Mouse (Mus musculus) forebrain, embryonic 12.5 days (tissue): Measurements from ENCODE around the gene Tomt. TPM values are rescaled to one million over a fixed set of nuclear protein-coding genes. Genes with fewer than 3 reads are reported as not detected.

Experiments
- ATAC-seq: fragments of 200-750 bp; cut with Nextera tagmentation; 2 replicates; pipeline ENCODE4 v1.8.0; 2017; ENCODE audit warnings: moderate TSS enrichment; ENCODE audit not compliant: low FRiP score
- H3K27ac ChIP-seq: fragments of 300-500 bp; sonication (generic); 2 replicates; pipeline ENCODE4 v1.5.1; 2016; ENCODE audit warnings: mild to moderate bottlenecking
- H3K27me3 ChIP-seq: fragments of 300-500 bp; sonication (generic); 2 replicates; pipeline ENCODE4 v1.6.1; 2016; ENCODE audit warnings: mild to moderate bottlenecking
- H3K36me3 ChIP-seq: fragments of 300-500 bp; sonication (generic); replicated peaks from 2 replicates; pipeline ENCODE4 v1.6.1; 2016; ENCODE audit warnings: mild to moderate bottlenecking
- H3K4me1 ChIP-seq: fragments of 300-500 bp; sonication (generic); 2 replicates; pipeline ENCODE4 v1.6.1; 2016
- H3K4me2 ChIP-seq: fragments of 300-500 bp; sonication (generic); 2 replicates; pipeline ENCODE4 v1.6.1; 2016; ENCODE audit warnings: mild to moderate bottlenecking, moderate library complexity
- H3K4me3 ChIP-seq: fragments of 300-500 bp; sonication (generic); replicated peaks from 2 replicates; pipeline ENCODE4 v1.5.1; 2016; ENCODE audit warnings: mild to moderate bottlenecking
- H3K9ac ChIP-seq: fragments of 300-500 bp; sonication (generic); 2 replicates; pipeline ENCODE4 v1.6.1; 2016; ENCODE audit warnings: mild to moderate bottlenecking
- H3K9me3 ChIP-seq: fragments of 300-500 bp; sonication (generic); 2 replicates; pipeline ENCODE4 v1.6.1; 2016
- WGBS: fragments of 180-500 bp; shearing (Covaris S2); methylation state at CpG from one replicate; pipeline ENCODE4 v1.1.7; 2016; 5-methylcytosine and 5-hydroxymethylcytosine counted together
- polyA plus RNA-seq: library from polyadenylated mRNA; unstranded; fragments of >200 nt; fragmentation: Nextera tagmentation; extraction: Ambion mirVana; gene quantifications from 2 replicates; pipeline ENCODE4 v1.2.1, GENCODE M21; 2016

Tomt gene
- polyA plus RNA-seq, 1 experiment from 2014 or later = 0.77 TPM

- no peaks in the 10 kb centered on the region for H3K9me3 ChIP-seq
- H3K4me2 ChIP-seq = no peak overlapping the region
- H3K9ac ChIP-seq = no peak overlapping the region
- no peaks in the 10 kb centered on the region for H3K36me3 ChIP-seq
- H3K27ac ChIP-seq = peak overlapping the region; percentile 31
- H3K4me1 ChIP-seq = peaks cover 4% of the 10 kb centered on the region
- H3K27me3 ChIP-seq = no peaks in the 10 kb centered on the region
- no peak for ATAC-seq
- no peak overlapping the region for H3K4me3 ChIP-seq
- 53% methylated on average over 13 of the region's 13 CpGs for whole genome bisulfite sequencing
These were observed 37.7 kb downstream of the Tomt start for GRCm38 (mm10) chr7:101868241-101869162.

- Histone ChIP-seq H3K27me3 (no peaks in the 10 kb centered on the region), H3K4me1 (peaks cover 4% of the 10 kb centered on the region), H3K4me3 (no peak overlapping the region), H3K9me3 (no peaks in the 10 kb centered on the region), H3K9ac (no peak overlapping the region), H3K36me3 (no peaks in the 10 kb centered on the region), H3K4me2 (no peak overlapping the region), H3K27ac (no peak overlapping the region)
- ATAC-seq = no peak
- 92% methylated on average over 4 of the region's 4 CpGs for WGBS
These were observed 38.7 kb downstream of the Tomt start for GRCm38 (mm10) chr7:101867482-101867881.

- no peak for ATAC-seq
- Histone ChIP-seq H3K27ac (no peak overlapping the region), H3K4me1 (peaks cover 4% of the 10 kb centered on the region), H3K27me3 (no peaks in the 10 kb centered on the region), H3K9ac (no peak overlapping the region), H3K4me3 (no peak overlapping the region), H3K4me2 (no peak overlapping the region), H3K9me3 (no peaks in the 10 kb centered on the region), H3K36me3 (no peaks in the 10 kb centered on the region)
- WGBS = 74% methylated on average over 11 of the region's 11 CpGs
These were observed 39.5 kb downstream of the Tomt start for GRCm38 (mm10) chr7:101866491-101867265.

GRCm38 (mm10) chr7:101863415-101863814 is 42.7 kb downstream of the Tomt start, which contains the start of gene Anapc15:
TSS of gene Anapc15 (plus strand) at chr7:101863715.
- WGBS = 90% methylated on average over 3 of the region's 3 CpGs
- H3K9ac ChIP-seq = no peak within 1 kb of the TSS
- ATAC-seq = no peak
- H3K27ac ChIP-seq = no peak within 1 kb of the TSS
- no peaks in the 10 kb centered on the region for H3K4me1 ChIP-seq
- H3K4me2 ChIP-seq = no peak within 1 kb of the TSS
- H3K4me3 ChIP-seq = no peak within 1 kb of the TSS
- H3K9me3 ChIP-seq = no peaks in the 10 kb centered on the region
- no peaks in the 10 kb centered on the region for H3K36me3 ChIP-seq
- no peaks in the 10 kb centered on the region for H3K27me3 ChIP-seq

- no peak for ATAC-seq
- Histone ChIP-seq H3K36me3 (no peaks in the 10 kb centered on the region), H3K27ac (no peak overlapping the region), H3K4me3 (no peak overlapping the region), H3K9me3 (no peaks in the 10 kb centered on the region), H3K4me2 (no peak overlapping the region), H3K4me1 (no peaks in the 10 kb centered on the region), H3K9ac (no peak overlapping the region), H3K27me3 (no peaks in the 10 kb centered on the region)
- 72% methylated on average over 3 of the region's 3 CpGs for WGBS
These were observed 43.9 kb downstream of the Tomt start for GRCm38 (mm10) chr7:101862291-101862690.

GRCm38 (mm10) chr7:101860978-101861377 is 45.2 kb downstream of the Tomt start:
- Histone ChIP-seq H3K4me2 (no peak overlapping the region), H3K27me3 (no peaks in the 10 kb centered on the region), H3K9me3 (no peaks in the 10 kb centered on the region), H3K4me3 (no peak overlapping the region), H3K36me3 (no peaks in the 10 kb centered on the region), H3K4me1 (no peaks in the 10 kb centered on the region), H3K27ac (no peak overlapping the region), H3K9ac (no peak overlapping the region)
- ATAC-seq = no peak

- 87% methylated on average over 9 of the region's 9 CpGs for WGBS
- no peak overlapping the region for H3K9ac ChIP-seq
- no peak overlapping the region for H3K4me2 ChIP-seq
- H3K4me3 ChIP-seq = no peak overlapping the region
- no peaks in the 10 kb centered on the region for H3K4me1 ChIP-seq
- no peaks in the 10 kb centered on the region for H3K36me3 ChIP-seq
- H3K9me3 ChIP-seq = no peaks in the 10 kb centered on the region
- no peak for ATAC-seq
- H3K27ac ChIP-seq = no peak overlapping the region
- no peaks in the 10 kb centered on the region for H3K27me3 ChIP-seq
These were observed 47.8 kb downstream of the Tomt start for GRCm38 (mm10) chr7:101858362-101858761.

GRCm38 (mm10) chr7:101857094-101857493 is 49.1 kb downstream of the Tomt start, which contains the start of gene Folr2:
TSS of gene Folr2 (minus strand) at chr7:101857194.
- Histone ChIP-seq H3K9ac (no peak within 1 kb of the TSS), H3K36me3 (no peaks in the 10 kb centered on the region), H3K27me3 (no peaks in the 10 kb centered on the region), H3K4me1 (no peaks in the 10 kb centered on the region), H3K4me3 (no peak within 1 kb of the TSS), H3K9me3 (no peaks in the 10 kb centered on the region), H3K27ac (no peak within 1 kb of the TSS), H3K4me2 (no peak within 1 kb of the TSS)
- ATAC-seq = no peak
- WGBS = 90% methylated on average over 4 of the region's 4 CpGs

- H3K27me3 ChIP-seq = no peaks in the 10 kb centered on the region
- ATAC-seq = no peak
- H3K9ac ChIP-seq = no peak overlapping the region
- H3K36me3 ChIP-seq = no peaks in the 10 kb centered on the region
- H3K4me1 ChIP-seq = no peaks in the 10 kb centered on the region
- H3K9me3 ChIP-seq = no peaks in the 10 kb centered on the region
- H3K4me2 ChIP-seq = no peak overlapping the region
- H3K4me3 ChIP-seq = no peak overlapping the region
- no peak overlapping the region for H3K27ac ChIP-seq
- 88% methylated on average over 2 of the region's 2 CpGs for WGBS
These were observed 52.3 kb downstream of the Tomt start for GRCm38 (mm10) chr7:101853816-101854215.

GRCm38 (mm10) chr7:101852846-101853245 is 53.3 kb downstream of the Tomt start:
- Histone ChIP-seq H3K27ac (no peak overlapping the region), H3K27me3 (no peaks in the 10 kb centered on the region), H3K9me3 (no peaks in the 10 kb centered on the region), H3K4me3 (no peak overlapping the region), H3K9ac (no peak overlapping the region), H3K4me1 (no peaks in the 10 kb centered on the region), H3K4me2 (no peak overlapping the region), H3K36me3 (no peaks in the 10 kb centered on the region)
- no peak for ATAC-seq
- WGBS = 86% methylated on average over 6 of the region's 6 CpGs

- no peak overlapping the region for H3K4me3 ChIP-seq
- 81% methylated on average over 6 of the region's 6 CpGs for WGBS
- H3K4me1 ChIP-seq = no peaks in the 10 kb centered on the region
- ATAC-seq = no peak
- H3K4me2 ChIP-seq = no peak overlapping the region
- H3K9ac ChIP-seq = no peak overlapping the region
- no peaks in the 10 kb centered on the region for H3K36me3 ChIP-seq
- H3K9me3 ChIP-seq = no peaks in the 10 kb centered on the region
- no peaks in the 10 kb centered on the region for H3K27me3 ChIP-seq
- H3K27ac ChIP-seq = no peak overlapping the region
These were observed 54.5 kb downstream of the Tomt start for GRCm38 (mm10) chr7:101851689-101852088.
